Mouse (Mus musculus) subcutaneous adipose tissue, adult 2 months (tissue): ENCODE results near the gene St6galnac4. TPM values are rescaled to one million over a fixed set of nuclear protein-coding genes. Genes with fewer than 3 reads are reported as not detected.

ENCODE experiments used
- polyA plus RNA-seq: library from polyadenylated mRNA; depleted of rRNA; stranded (reverse); fragments of >200 nt; gene quantifications from 2 replicates; pipeline ENCODE4 v1.2.3, GENCODE M21; 2012; ENCODE audit warnings: low replicate concordance; rRNA removed

St6galnac4 gene
- 22.6 and 43.4 TPM in 2 replicates for polyA plus RNA-seq

DNA sequence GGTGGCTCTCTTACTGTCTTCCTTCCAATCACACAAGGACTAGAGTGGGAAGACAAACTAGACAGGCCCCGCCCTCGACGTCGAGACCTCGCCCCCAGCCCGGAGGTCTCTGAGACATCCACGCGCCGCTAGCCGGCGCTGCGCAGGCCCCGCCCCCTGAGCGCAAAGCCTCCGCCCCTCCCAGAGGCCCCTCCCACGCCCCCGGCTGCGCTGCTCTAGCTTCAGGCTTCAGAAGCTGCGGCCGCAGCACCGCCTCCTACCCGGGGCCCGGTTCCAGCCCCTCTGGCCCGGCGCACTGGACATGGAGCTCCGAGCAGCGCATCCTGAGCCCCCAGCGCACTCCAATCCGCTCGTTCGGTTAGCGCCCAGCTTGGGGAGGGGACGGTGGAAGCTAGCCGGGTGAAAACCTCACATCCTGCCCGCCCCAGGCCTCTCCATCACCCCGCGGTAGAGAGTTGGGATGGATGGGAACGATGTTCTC, at the start of gene St6galnac4:
Gene St6galnac4, plus strand, starts transcription at position 225 of the 481 bp plus-strand sequence.

DNA sequence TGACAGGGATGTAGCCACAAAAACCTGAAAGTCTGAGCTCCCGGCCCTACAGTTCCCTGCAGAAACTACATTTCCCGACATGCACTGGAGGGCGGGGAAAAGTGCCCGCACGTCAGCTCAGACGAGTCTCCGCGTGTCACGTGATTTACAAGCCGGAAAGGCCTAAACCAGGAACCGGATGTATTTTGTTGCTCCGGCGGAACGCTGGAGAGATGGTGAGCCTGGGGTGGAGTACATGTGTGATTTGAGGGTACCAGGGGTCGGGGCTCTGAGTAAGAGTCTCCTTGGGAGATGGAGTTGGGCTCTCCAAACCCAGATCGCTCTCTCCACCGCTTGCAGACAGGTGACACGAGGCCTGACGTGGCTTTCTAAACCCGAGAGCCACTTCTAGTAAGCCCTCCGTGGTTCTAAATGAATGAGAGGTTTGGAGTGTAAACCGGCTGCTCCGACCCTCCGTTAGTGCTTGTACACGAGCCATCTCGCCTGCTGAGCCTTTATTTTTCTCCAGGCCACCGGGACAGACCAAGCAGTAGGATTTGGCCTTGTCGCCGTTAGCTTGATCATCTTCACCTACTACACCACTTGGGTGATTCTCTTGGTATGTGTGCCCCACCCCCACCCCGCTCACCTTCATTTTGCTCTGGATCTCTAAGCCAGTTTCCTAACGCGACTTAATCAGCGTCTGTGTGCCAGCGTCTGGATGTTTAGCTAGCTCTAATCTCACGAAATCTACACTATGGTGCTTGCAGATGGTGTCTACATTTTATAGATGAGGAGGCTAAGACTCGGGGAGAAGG, 16.0 kb upstream of the St6galnac4 start, which contains the start of gene Dpm2:
Gene Dpm2, plus strand, starts transcription at position 161 of the 797 bp plus-strand sequence.

DNA sequence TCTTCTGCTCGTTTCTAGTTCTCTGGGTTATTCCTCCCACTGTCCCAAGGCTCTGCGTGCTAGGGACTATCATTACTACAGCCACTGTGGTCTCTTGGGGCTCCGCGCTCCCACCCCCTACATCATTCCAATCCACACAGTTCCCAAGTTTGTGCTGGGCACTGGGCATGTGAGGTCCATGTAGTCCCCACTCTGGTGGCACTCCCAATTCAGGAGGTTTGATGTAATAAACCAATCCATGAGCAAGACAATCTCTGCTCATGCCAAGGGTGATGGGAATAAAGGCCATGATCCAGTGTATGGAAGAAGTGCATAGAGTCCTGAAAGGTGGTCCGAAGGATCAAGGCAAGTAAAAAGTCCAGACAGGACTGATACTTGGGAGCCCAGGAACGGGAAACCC, 12.4 kb upstream of the St6galnac4 start, which contains the start of gene Pip5kl1:
Gene Pip5kl1, plus strand, starts transcription at position 301 of the 400 bp plus-strand sequence.

DNA sequence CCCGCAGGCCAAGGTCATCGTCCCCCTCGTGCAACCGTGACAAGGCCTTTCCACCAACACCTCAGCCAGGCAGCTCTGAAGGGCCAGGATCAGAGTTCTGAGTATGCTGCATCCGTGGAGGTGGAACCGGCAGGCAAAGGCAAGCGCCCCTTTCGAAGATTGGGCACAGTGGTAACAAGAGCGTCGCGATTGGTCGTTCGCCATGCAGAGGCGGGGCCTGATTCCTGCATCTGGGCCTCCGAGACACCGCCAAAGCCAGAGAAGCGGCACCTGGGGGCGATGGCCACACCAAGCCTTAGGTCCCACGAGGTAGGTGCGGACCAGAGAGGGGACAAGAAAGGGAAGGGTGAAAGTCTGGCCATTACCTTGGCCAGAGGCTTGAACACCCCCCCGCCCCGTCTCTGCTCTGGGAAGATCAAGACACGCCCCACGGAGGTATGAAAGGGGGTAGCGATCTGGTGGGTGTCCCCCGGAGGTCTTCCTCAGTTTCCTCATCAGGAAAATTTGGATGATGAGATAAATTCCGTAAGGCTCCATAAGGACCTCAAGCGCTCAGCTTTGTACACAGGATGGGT, 11.2 kb upstream of the St6galnac4 start, which contains the start of gene 9430097D07Rik:
Gene 9430097D07Rik, minus strand, starts transcription at position 99 of the 575 bp plus-strand sequence.

DNA sequence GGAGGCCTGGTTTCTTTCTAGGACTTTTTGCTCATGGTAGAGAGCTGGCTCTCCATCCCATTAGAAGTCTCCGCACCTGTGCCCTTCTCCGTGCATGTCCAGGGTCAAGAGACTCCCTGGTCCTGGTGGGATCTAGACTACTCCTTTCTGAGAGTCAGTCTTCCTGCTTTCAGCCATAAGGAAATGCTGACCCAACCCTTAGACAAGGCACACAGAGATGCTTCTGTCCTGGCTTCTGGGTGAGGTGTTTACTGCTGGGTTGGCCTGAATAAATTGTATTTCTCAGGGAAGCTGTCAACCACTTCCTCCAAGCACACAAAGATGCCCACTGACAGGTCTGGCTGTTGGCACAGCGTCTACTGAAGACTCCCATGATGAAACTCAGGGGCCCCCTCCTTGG, 12.5 kb downstream of the St6galnac4 start, which contains the start of gene St6galnac6:
Gene St6galnac6, plus strand, starts transcription at position 301 of the 400 bp plus-strand sequence.

DNA sequence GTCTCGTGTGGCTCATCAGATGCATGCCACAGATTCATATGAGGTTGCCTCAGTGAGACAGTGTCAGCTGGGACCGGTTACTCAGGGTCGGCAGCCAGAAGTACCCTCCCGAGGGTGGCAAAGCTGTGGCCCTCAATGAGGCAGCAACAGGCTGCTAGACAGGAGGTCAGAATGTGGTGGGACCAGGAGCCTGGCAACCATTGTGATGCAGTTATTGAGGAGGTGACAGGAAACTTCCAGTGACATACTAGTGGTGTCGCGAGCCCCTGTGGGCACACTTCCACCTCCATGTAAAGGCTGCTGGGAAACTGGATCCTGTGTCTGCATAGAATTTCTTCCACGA, 34.6 kb downstream of the St6galnac4 start, which contains the start of gene Ak1:
Gene Ak1, plus strand, starts transcription at position 242 of the 343 bp plus-strand sequence.

DNA sequence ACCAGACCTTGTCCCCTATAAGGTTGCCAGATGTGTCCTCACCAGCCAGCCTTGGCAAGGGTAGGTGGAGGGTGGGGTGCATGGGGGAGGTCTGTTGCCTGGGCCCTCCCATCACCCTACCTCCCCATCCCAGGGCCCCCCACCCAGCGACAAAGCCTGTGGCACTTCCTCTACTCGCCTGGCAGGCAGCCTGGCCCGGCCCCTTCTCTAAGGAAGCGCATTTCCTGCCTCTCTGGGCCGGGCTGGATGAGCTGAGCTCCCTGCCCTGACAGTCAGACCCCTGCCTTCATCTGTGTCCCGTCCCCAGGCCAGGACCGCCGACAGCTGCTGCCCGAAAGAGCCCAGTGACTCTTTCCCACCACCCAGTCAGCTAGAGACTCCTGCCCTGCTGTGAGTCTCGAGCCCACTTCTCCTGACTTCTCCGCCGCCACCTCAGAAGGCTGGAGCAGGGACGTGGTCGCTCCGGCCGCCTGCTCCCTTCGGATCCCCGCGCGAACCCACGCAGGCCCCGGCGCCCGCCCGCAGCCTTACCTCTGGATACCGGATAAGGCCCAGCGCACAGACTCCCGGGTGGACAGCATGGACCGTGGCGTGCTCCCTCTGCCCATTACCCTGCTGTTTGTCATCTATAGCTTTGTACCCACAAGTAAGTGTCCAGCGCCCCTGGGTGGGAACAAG, 59.6 kb downstream of the St6galnac4 start, which contains the start of gene Eng:
Gene Eng, plus strand, starts transcription at position 217 of the 678 bp plus-strand sequence.

Other genes starting within 250 kb of the St6galnac4 start
- 143 and 268 TPM in 2 replicates for gene Ciz1, start 234.8 kb upstream of the St6galnac4 start, polyA plus RNA-seq
- 103 and 122 TPM in 2 replicates for gene Dnm1, start 233.8 kb upstream of the St6galnac4 start, polyA plus RNA-seq
- gene 1110008P14Rik, start 205.2 kb upstream of the St6galnac4 start, polyA plus RNA-seq: 234 and 382 TPM in 2 replicates
- gene Lcn2, start 198.8 kb upstream of the St6galnac4 start, polyA plus RNA-seq: 10.4 and 44.7 TPM in 2 replicates
- gene Ptges2, start 191.2 kb upstream of the St6galnac4 start, polyA plus RNA-seq: 66.6 and 71.5 TPM in 2 replicates
- gene Naif1, start 136.6 kb upstream of the St6galnac4 start, polyA plus RNA-seq: 5.9 and 6.3 TPM in 2 replicates
- 28.3 and 41.7 TPM in 2 replicates for gene Slc25a25, start 135.7 kb upstream of the St6galnac4 start, polyA plus RNA-seq
- gene Fam102a, start 51.8 kb upstream of the St6galnac4 start, polyA plus RNA-seq: 12.0 and 27.3 TPM in 2 replicates
- gene Dpm2, start 16.2 kb upstream of the St6galnac4 start, polyA plus RNA-seq: 162 and 185 TPM in 2 replicates
- not detected in 2 replicates for gene Pip5kl1, start 12.3 kb upstream of the St6galnac4 start, polyA plus RNA-seq
- not detected in 2 replicates for gene 9430097D07Rik, start 11.4 kb upstream of the St6galnac4 start, polyA plus RNA-seq
- 50.7 and 103 TPM in 2 replicates for gene St6galnac6, start 12.6 kb downstream of the St6galnac4 start, polyA plus RNA-seq
- gene Ak1, start 34.7 kb downstream of the St6galnac4 start, polyA plus RNA-seq: 30.5 and 36.0 TPM in 2 replicates
- 204 and 298 TPM in 2 replicates for gene Eng, start 59.5 kb downstream of the St6galnac4 start, polyA plus RNA-seq
- gene Fpgs, start 117.0 kb downstream of the St6galnac4 start, polyA plus RNA-seq: 28.4 and 91.8 TPM in 2 replicates
- 130 and 164 TPM in 2 replicates for gene Cdk9, start 126.0 kb downstream of the St6galnac4 start, polyA plus RNA-seq
- gene Sh2d3c, start 134.0 kb downstream of the St6galnac4 start, polyA plus RNA-seq: 43.4 and 100 TPM in 2 replicates
- 0.17 TPM in 1 of 2 replicates, not detected in the other for gene 6330409D20Rik, start 153.9 kb downstream of the St6galnac4 start, polyA plus RNA-seq
- gene Tor2a, start 170.1 kb downstream of the St6galnac4 start, polyA plus RNA-seq: 56.9 and 93.4 TPM in 2 replicates
- 0.39 and 1.1 TPM in 2 replicates for gene Ttc16, start 188.5 kb downstream of the St6galnac4 start, polyA plus RNA-seq
- gene Ptrh1, start 188.7 kb downstream of the St6galnac4 start, polyA plus RNA-seq: 8.3 and 13.3 TPM in 2 replicates
- gene Cfap157, start 197.3 kb downstream of the St6galnac4 start, polyA plus RNA-seq: 0.06 and 0.13 TPM in 2 replicates